Mouse (Mus musculus) forebrain, embryonic 16.5 days (tissue): ENCODE results near the gene Pdik1l. TPM values are rescaled to one million over a fixed set of nuclear protein-coding genes. Genes with fewer than 3 reads are reported as not detected.

Experiments
- ATAC-seq: fragments of 200-750 bp; cut with Nextera tagmentation; 2 replicates; pipeline ENCODE4 v1.8.0; 2017; ENCODE audit warnings: mild to moderate bottlenecking, moderate library complexity
- H3K27ac ChIP-seq: fragments of 300-500 bp; sonication (generic); 2 replicates; pipeline ENCODE4 v1.5.1; 2014; ENCODE audit warnings: low read length, control low read depth
- H3K27me3 ChIP-seq: fragments of 300-500 bp; sonication (generic); replicated peaks from 2 replicates; pipeline ENCODE4 v1.6.1; 2014; ENCODE audit warnings: low read length; ENCODE audit not compliant: control insufficient read depth, insufficient read depth
- H3K36me3 ChIP-seq: fragments of 300-500 bp; sonication (generic); 2 replicates; pipeline ENCODE4 v1.6.1; 2014; ENCODE audit not compliant: control insufficient read depth, insufficient read depth
- H3K4me1 ChIP-seq: fragments of 300-500 bp; sonication (generic); replicated peaks from 2 replicates; pipeline ENCODE4 v1.6.1; 2014; ENCODE audit warnings: low read length; ENCODE audit not compliant: control insufficient read depth, insufficient read depth
- H3K4me2 ChIP-seq: fragments of 300-500 bp; sonication (generic); 2 replicates; pipeline ENCODE4 v1.6.1; 2014; ENCODE audit warnings: mild to moderate bottlenecking, low read length, control low read depth
- H3K4me3 ChIP-seq: fragments of 300-500 bp; sonication (generic); replicated peaks from 2 replicates; pipeline ENCODE4 v1.5.1; 2014; ENCODE audit warnings: mild to moderate bottlenecking, low read length, control low read depth
- H3K9ac ChIP-seq: fragments of 300-500 bp; sonication (generic); replicated peaks from 2 replicates; pipeline ENCODE4 v1.6.1; 2014; ENCODE audit warnings: low read depth, low read length, control low read depth
- H3K9me3 ChIP-seq: fragments of 300-500 bp; sonication (generic); 2 replicates; pipeline ENCODE4 v1.6.1; 2016; ENCODE audit warnings: low read length; ENCODE audit not compliant: control insufficient read depth
- WGBS: fragments of 180-500 bp; shearing (Covaris S2); extraction: QIAGEN DNeasy Blood & Tissue Kit; methylation state at CpG from one replicate; pipeline ENCODE4 v1.1.7; 2014; 5-methylcytosine and 5-hydroxymethylcytosine counted together
- polyA plus RNA-seq: library from polyadenylated mRNA; unstranded; fragments of >200 nt; fragmentation: Nextera tagmentation; extraction: Ambion mirVana; gene quantifications from 2 replicates; pipeline ENCODE4 v1.2.1, GENCODE M21; 2015

Pdik1l gene
- polyA plus RNA-seq, 1 experiment from 2014 or later: 46.7 TPM

DNA sequence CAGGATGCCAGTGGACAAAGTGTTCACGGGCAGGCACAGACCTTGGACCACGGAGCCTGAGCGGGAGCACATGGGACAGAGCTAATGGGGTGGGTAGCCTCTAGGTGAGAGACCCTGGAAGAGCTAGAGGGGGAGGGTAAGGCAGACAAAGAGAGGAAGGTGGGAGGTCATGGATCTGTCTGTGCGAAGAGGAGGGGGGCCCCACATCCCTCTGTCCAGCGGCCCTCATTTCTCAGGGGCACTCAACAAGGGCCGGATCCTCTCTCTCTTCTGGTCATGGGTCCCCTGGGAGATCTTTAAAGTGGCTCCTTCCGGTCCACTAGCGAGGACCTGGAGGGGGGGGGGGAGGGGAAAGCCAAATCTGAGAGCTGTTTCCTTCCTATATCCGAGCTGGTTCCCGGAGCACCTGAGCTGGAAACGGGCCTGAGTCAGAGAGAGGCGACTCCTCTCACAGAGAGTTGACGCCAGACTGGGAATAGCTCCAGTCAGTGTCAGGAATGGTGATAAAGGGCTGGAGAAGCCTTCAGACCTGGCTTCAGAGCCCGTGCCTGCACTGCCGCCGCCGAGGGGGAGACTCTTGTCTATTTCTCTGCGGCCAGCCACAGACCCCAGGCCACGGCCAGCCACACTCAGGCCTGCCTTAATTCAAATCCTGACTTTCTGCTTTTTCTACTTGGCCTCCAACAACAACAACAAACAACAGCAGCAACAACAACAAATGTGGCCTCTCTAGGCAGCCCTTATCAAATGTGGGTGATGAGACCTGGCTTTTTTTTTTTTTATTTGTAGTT lies 31.1 kb downstream of the Pdik1l start:
- Histone ChIP-seq H3K9me3 (no peaks in the 10 kb centered on the region), H3K27me3 (peaks cover 36% of the 10 kb centered on the region), H3K4me2 (no peak overlapping the region), H3K36me3 (no peaks in the 10 kb centered on the region), H3K9ac (no peak overlapping the region), H3K4me1 (peaks cover 16% of the 10 kb centered on the region), H3K4me3 (no peak overlapping the region), H3K27ac (no peak overlapping the region)
- no peak for ATAC-seq
- 15% methylated on average over 19 of the region's 19 CpGs for WGBS

DNA sequence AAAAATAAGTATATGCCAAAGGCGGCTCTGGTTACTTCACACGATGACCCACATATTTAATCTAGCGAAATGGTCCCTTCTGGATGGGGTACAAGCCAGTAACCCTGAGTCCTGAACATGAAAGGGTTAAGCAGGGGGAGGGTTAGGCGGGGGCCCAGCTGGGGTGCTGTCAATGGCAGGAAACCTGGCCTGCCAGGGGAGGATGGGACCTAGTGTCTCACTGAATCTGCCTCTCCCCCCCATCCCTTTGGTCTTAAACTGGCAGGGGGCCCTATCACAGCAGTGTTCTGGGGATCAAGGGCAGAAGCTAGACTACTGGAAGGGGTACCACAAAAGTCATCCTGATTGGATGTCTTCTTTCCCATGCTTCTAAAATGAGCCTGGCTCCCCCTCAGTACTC lies 31.8 kb downstream of the Pdik1l start:
- H3K4me3 ChIP-seq: no peak overlapping the region
- no peaks in the 10 kb centered on the region for H3K9me3 ChIP-seq
- ATAC-seq: no peak
- WGBS: 29% methylated on average over 4 of the region's 4 CpGs
- no peak overlapping the region for H3K9ac ChIP-seq
- H3K27me3 ChIP-seq: peaks cover 41% of the 10 kb centered on the region
- no peaks in the 10 kb centered on the region for H3K36me3 ChIP-seq
- H3K4me1 ChIP-seq: peaks cover 20% of the 10 kb centered on the region
- no peak overlapping the region for H3K27ac ChIP-seq
- no peak overlapping the region for H3K4me2 ChIP-seq

DNA sequence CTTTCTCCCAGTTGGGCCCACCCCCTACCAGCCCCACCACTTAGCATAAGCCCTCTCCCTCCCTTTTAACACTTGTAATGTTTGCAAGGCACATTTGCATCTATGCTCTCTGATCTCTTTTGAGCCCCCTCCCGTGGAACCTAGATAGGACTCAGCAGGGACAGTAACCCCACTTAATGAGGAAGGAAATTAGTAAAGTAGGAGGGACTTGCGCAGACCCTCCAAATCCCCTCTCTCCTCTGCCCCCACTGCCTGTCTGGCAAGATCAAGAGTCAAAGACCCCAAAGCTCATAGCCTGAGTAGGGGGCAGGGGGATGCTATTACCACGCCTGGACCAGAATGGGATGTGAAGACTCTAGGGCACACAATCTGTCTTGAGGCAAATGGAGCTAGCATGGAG lies 32.9 kb downstream of the Pdik1l start:
- Histone ChIP-seq H3K27ac (no peak overlapping the region), H3K9me3 (no peaks in the 10 kb centered on the region), H3K27me3 (peaks cover 51% of the 10 kb centered on the region), H3K4me2 (no peak overlapping the region), H3K4me1 (peaks cover 31% of the 10 kb centered on the region), H3K36me3 (no peaks in the 10 kb centered on the region), H3K4me3 (no peak overlapping the region), H3K9ac (no peak overlapping the region)
- 22% methylated on average over 3 of the region's 3 CpGs for WGBS
- no peak for ATAC-seq

DNA sequence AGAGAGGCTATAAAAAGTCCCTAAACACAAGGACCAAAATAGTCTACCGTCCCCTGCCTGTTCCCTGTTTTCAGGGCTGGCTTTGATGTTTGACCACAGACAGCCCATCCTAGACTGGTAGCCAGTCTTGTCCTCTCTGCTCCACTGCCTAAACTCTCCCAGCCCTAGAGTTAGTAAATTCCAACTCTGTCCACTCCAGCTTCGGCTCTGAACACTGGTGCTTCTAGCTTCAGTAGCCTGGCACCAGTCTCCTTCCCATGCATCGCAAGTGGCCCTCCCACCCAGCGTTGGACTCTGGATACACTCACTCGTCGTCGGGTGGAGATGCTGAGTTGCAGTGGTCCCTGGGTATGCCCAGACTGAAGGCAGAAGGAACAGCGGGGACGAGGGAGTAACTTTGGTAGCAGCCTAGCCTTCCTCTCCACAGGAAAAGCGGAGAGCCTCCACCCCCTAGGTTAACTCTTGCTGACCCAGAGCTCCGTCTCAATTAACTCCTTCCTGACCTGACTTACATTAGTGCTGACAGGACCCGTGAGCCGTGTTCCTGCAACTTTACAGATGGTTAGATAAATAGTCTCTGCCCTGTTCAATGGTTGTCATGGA lies 33.9 kb downstream of the Pdik1l start, which contains the start of gene Grrp1:
Grrp1 (minus strand) TSS at position 385 of the 603 bp plus-strand sequence.
- Histone ChIP-seq H3K4me1 (peaks cover 35% of the 10 kb centered on the region), H3K9ac (no peak within 1 kb of the TSS), H3K36me3 (no peaks in the 10 kb centered on the region), H3K27ac (no peak within 1 kb of the TSS), H3K27me3 (peaks cover 57% of the 10 kb centered on the region), H3K4me2 (no peak within 1 kb of the TSS), H3K4me3 (no peak within 1 kb of the TSS; the same call in 1 of the 2 replicates), H3K9me3 (no peaks in the 10 kb centered on the region)
- ATAC-seq: no peak
- WGBS: 1% methylated on average over 13 of the region's 13 CpGs

DNA sequence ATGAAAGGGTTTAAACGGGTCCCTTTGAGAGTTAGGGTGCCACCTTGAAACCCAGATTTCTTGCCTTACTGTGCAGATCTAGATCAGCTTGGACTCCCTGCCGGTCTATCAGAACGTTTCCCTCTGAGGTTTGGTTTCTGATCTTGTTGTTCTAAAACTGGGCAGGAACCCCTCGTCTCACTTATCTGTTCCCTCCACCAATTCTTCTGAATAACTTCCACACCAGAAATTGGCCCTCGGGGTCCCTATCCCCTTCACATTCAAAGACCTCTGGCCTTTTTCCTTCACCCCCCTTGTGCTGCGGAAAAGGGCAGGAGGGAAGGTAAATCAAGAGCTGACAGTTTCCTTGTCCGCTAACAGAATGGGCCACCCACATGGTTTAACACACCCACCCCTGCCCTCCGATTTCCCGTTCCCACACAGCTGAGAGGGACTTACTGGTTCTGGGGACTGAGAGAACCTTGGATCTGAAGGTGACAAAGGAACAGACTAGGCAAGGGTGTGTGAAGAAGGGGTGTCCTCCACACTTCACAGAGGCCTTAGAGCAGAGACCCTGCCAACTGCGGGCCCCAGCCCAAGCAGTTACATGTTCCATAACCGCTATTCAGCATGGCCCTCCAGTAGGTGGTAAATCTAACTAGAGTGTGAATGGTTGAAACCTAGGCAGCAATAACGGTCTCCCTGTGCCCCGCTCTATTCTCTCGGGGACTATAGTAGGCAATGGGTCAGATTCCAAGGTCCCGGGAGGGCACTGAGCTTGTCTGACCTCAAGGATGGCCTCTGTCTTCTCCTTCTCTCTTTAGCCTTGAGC lies 34.6 kb downstream of the Pdik1l start:
- no peak overlapping the region for H3K27ac ChIP-seq
- no peak overlapping the region for H3K9ac ChIP-seq
- H3K4me3 ChIP-seq: peak overlapping the region; percentile 59
- no peaks in the 10 kb centered on the region for H3K36me3 ChIP-seq
- no peak for ATAC-seq
- H3K4me1 ChIP-seq: peaks cover 35% of the 10 kb centered on the region
- WGBS: 14% methylated on average over 15 of the region's 15 CpGs
- no peak overlapping the region for H3K4me2 ChIP-seq
- H3K9me3 ChIP-seq: no peaks in the 10 kb centered on the region
- H3K27me3 ChIP-seq: peaks cover 61% of the 10 kb centered on the region

DNA sequence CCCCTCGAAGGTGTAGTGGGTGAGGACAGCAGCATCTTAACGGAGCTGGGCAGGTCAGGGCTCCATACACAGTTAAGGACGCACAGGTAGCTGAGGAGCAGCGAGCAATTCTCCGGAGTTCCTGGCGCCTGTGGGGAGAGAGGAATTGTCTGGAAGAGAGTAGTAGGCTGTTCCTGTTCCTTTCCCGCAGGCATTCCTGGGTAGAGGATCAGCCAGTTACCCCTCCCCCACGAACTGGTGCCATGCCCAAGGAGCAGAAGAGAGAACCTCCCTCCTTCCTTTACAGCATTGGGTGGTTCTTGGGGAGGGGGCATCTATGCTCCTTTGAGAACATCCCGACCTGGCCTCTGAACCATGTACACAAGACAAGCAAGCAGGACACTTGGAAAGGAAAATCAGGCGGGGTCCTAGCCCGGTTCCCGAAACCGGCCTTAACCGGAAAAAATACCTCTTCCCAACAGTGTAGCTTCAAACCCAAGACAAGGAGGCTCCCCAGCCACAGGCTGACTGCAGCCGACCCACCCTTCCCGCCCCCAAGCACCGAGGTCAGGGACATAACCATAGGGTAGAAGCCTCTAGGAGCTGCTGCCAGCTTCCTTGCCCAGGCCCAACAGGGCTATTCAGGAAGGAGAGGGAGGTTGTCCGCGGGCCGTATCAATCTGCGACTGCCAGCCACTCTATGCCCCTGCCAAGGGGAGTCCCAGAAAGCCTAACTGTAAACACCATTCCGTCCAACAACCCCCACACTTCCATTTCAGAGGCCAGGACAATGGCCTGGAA lies 35.4 kb downstream of the Pdik1l start:
- no peak; the same call in 1 of the 2 replicates for ATAC-seq

DNA sequence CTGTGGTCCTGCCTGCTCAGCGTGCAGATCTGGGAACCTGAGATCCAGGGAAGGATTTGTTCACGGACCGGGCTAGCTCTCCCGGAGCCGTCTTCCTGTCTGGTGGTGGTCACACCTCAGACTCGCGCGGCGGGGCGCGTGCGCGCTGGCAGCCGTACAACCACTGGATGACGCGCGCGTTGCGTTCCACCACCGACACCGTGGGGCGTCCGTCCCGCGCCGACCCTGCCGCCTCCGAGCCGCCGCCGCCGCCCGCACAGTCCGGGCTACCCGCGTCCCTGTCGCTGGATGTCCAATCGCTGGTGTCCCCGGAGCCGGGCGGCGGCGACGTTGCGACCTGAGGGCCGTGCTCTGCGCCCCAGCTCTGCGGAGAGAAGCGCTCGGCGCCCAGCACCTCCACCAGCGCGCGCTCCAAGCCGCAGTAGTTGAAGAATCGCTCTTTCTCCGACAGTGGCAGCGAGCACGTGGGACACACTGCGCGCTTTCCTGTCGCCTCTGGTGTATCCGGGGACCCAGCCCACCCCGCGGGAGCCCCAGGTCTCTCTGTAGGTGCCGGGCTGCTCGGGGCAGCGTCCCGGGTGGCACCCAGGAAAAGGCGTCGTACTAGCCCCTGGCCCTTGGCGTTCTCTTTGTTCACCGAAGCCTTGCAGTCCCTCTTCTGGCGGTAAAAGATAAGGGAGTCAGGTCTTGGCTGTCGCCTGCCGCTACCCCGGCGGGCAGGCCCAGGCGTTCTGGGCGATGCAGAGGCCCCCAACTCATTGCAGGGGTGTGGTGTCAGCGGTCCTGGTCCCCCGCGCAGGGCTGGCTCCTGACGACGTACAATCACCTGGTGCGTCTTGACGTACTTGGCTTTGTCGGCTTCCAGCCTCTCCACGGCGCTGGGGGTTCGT lies 36.2 kb downstream of the Pdik1l start:
- H3K27ac ChIP-seq: peak overlapping the region; percentile 56
- ATAC-seq: peak; percentile 51
- H3K27me3 ChIP-seq: peaks cover 61% of the 10 kb centered on the region
- under 1% methylated on average over 91 of the region's 91 CpGs for WGBS
- H3K9ac ChIP-seq: peak overlapping the region; percentile 65
- H3K4me3 ChIP-seq: peak overlapping the region; percentile 59
- no peaks in the 10 kb centered on the region for H3K9me3 ChIP-seq
- peaks cover 35% of the 10 kb centered on the region for H3K4me1 ChIP-seq
- H3K36me3 ChIP-seq: no peaks in the 10 kb centered on the region
- H3K4me2 ChIP-seq: peak overlapping the region; percentile 78

More for the DNA sequence above, 35.4 kb downstream of the Pdik1l start:
- Histone ChIP-seq H3K27ac (peak overlapping the region; percentile 56; the same call in 1 of the 2 replicates), H3K9me3 (no peaks in the 10 kb centered on the region), H3K4me2 (peak overlapping the region; percentile 78), H3K27me3 (peaks cover 61% of the 10 kb centered on the region), H3K36me3 (no peaks in the 10 kb centered on the region), H3K9ac (peak overlapping the region; percentile 65), H3K4me1 (peaks cover 35% of the 10 kb centered on the region), H3K4me3 (peak overlapping the region; percentile 59)
- 10% methylated on average over 22 of the region's 22 CpGs for WGBS

DNA sequence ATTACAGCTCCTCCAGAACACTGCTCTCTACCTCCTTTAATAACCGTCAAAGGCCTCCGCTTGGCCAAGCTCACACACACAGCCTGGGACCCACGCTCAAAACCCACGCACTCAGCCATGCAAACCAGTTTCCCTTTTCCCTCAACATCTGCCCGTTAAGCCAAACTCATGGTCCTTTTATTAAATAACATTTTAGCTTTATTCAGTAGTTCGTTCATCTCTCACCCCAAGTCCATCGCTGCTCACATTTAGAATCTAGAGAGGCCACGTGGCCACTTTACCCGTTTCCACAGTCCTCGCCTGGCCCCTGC lies 36.8 kb downstream of the Pdik1l start:
- Histone ChIP-seq H3K36me3 (no peaks in the 10 kb centered on the region), H3K27me3 (peaks cover 58% of the 10 kb centered on the region), H3K27ac (no peak overlapping the region), H3K4me2 (peak overlapping the region; percentile 78), H3K9ac (peak overlapping the region; percentile 65), H3K9me3 (no peaks in the 10 kb centered on the region), H3K4me1 (peaks cover 36% of the 10 kb centered on the region), H3K4me3 (peak overlapping the region; percentile 59)
- WGBS: 6% methylated on average over 10 of the region's 10 CpGs
- no peak for ATAC-seq
